Mouse (Mus musculus) kidney, adult 9 months (tissue): ENCODE measurements around the gene Mob1a.

Experiments used
- DNase-seq: peaks from one replicate; pipeline ENCODE4 v3.0.0; 2022

Gene Mob1a

GRCm38 (mm10) chr6:83325525-83326393, at the start of gene Mob1a, which contains the start of gene Mthfd2:
TSS of gene Mob1a (plus strand) at chr6:83326016.
TSS of gene Mthfd2 (minus strand) at chr6:83325908.
- peak; percentile 96 for DNase-seq

- DNase-seq = no peak
Observed at GRCm38 (mm10) chr6:83277151-83277550, 48.7 kb upstream of the Mob1a start.

- DNase-seq = peak; percentile 54
Observed at GRCm38 (mm10) chr6:83278881-83279280, 46.9 kb upstream of the Mob1a start.

GRCm38 (mm10) chr6:83280256-83280955, 45.4 kb upstream of the Mob1a start:
- peak; percentile 25 for DNase-seq

- no peak for DNase-seq
Observed at GRCm38 (mm10) chr6:83300447-83301229, 25.2 kb upstream of the Mob1a start.

- DNase-seq = no peak
Observed at GRCm38 (mm10) chr6:83301294-83301693, 24.5 kb upstream of the Mob1a start.

GRCm38 (mm10) chr6:83302264-83302663, 23.6 kb upstream of the Mob1a start:
- DNase-seq = peak; percentile 36

- DNase-seq = no peak
Observed at GRCm38 (mm10) chr6:83309017-83309416, 16.8 kb upstream of the Mob1a start.

GRCm38 (mm10) chr6:83311206-83311605, 14.6 kb upstream of the Mob1a start:
- DNase-seq = no peak

- peak; percentile 26 for DNase-seq
Observed at GRCm38 (mm10) chr6:83312021-83312420, 13.8 kb upstream of the Mob1a start.

- DNase-seq = no peak
Observed at GRCm38 (mm10) chr6:83312514-83312913, 13.3 kb upstream of the Mob1a start.

GRCm38 (mm10) chr6:83315293-83315692, 10.5 kb upstream of the Mob1a start:
- no peak for DNase-seq

GRCm38 (mm10) chr6:83316022-83316421, 9.8 kb upstream of the Mob1a start:
- no peak for DNase-seq

GRCm38 (mm10) chr6:83317108-83317741, 8.6 kb upstream of the Mob1a start:
- DNase-seq = peak; percentile 89

GRCm38 (mm10) chr6:83321927-83322326, 3.9 kb upstream of the Mob1a start:
- no peak for DNase-seq

- no peak for DNase-seq
Observed at GRCm38 (mm10) chr6:83322794-83323193, 3.0 kb upstream of the Mob1a start.

GRCm38 (mm10) chr6:83323652-83324419, 2.0 kb upstream of the Mob1a start:
- DNase-seq = no peak

- no peak for DNase-seq
Observed at GRCm38 (mm10) chr6:83326394-83326736, 549 bp downstream of the Mob1a start.

- DNase-seq = no peak
Observed at GRCm38 (mm10) chr6:83326761-83327160, 945 bp downstream of the Mob1a start.

- no peak for DNase-seq
Observed at GRCm38 (mm10) chr6:83327591-83328190, 1.9 kb downstream of the Mob1a start.

GRCm38 (mm10) chr6:83341387-83341786, 15.6 kb downstream of the Mob1a start:
- DNase-seq = no peak

- DNase-seq = no peak
Observed at GRCm38 (mm10) chr6:83342957-83343356, 17.1 kb downstream of the Mob1a start.
